ENCODE assay signal across 27 mouse cellular contexts in the genomic region with DNA sequence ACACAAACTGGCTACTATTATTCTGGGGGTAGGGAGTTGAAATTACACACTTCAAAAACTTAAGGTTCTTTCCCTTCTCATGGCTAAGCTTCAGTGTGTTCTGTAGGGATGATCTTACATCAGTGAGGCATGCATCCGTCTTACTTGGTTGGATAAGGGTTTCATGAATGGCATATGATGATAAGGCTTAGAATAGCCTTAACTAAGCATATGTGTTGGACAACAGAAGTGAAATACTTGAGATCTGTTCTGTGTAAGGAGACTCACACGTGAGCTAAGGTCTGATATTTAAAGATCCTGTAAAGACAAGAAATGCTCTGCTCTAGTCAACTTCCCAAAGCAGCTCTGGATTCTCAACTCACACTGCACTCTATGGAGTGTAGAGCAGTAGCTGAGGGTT. TPM values are rescaled to one million over a fixed set of nuclear protein-coding genes. Genes with fewer than 3 reads are reported as not detected.
DNase-seq lines count a peak whose midpoint lies in the region; ATAC-seq and TF ChIP-seq lines count a peak whose summit lies in the region.
"Had no signal": no experiment of that assay in that cellular context is flagged by ENCODE, and none has a peak within 500 bp of the region (broad histone marks: within the 10 kb centered on the region; RNA-seq: fewer than 3 reads in every experiment).

No protein-coding gene starts in this region.

- H3K9ac ChIP-seq in liver, embryonic 13.5 days: no peak overlapping the region
- no peak overlapping the region for H3K9ac ChIP-seq in midbrain, embryonic 16.5 days (ENCODE audit: low read depth, low read length)
- H3K9ac ChIP-seq: embryonic facial prominence, embryonic 15.5 days; lung, embryonic 14.5 days; neural tube, embryonic 15.5 days had no signal

- DNase-seq in G1E (ENCODE audit: low spot score): no peak
- DNase-seq in c-Kit-positive CD71-positive TER-119-positive erythroid progenitor cells, embryonic 14.5 days (ENCODE audit: low spot score): peak; percentile 68
- peak; percentile 17 for DNase-seq in liver, embryonic 13.5 days
- no peak for DNase-seq in adrenal gland, adult 8-10 months
- DNase-seq: adrenal gland, postnatal 10 days; cerebellum, adult 18-20 months; gastrocnemius, postnatal 14 days; heart, postnatal 14 days; kidney, adult 2 months; left cerebral cortex, postnatal 4 days; right cerebral cortex, postnatal 14 days; thymus, adult 2 months; thymus, postnatal 36 days had no signal

- peak overlapping the region; percentile 37 for H3K4me2 ChIP-seq in liver, embryonic 13.5 days
- H3K4me2 ChIP-seq in midbrain, embryonic 16.5 days (ENCODE audit: low read length): no peak overlapping the region
- H3K4me2 ChIP-seq: embryonic facial prominence, embryonic 15.5 days; lung, embryonic 14.5 days; midbrain, embryonic 13.5 days; neural tube, embryonic 15.5 days had no signal

- H3K27me3 ChIP-seq in G1E (ENCODE audit: insufficient read depth, low read length): no peaks in the 10 kb centered on the region
- H3K27me3 ChIP-seq in liver, embryonic 13.5 days: no peaks in the 10 kb centered on the region
- no peaks in the 10 kb centered on the region for H3K27me3 ChIP-seq in midbrain, embryonic 16.5 days (ENCODE audit: control insufficient read depth, insufficient read depth, low read depth, low read length)
- H3K27me3 ChIP-seq: megakaryocyte, embryonic 14.5 days had no signal

- no peak overlapping the region for H3K4me3 ChIP-seq in G1E (ENCODE audit: low read depth, low read length)
- H3K4me3 ChIP-seq in liver, embryonic 13.5 days (replicated peaks): no peak overlapping the region
- H3K4me3 ChIP-seq in midbrain, embryonic 16.5 days (ENCODE audit: low read depth, low read length): no peak overlapping the region
- H3K4me3 ChIP-seq: embryonic facial prominence, embryonic 10.5 days; embryonic facial prominence, embryonic 15.5 days; layer of hippocampus, adult 2 months; megakaryocyte, embryonic 14.5 days; midbrain, embryonic 13.5 days; neural tube, embryonic 15.5 days had no signal

- no peaks in the 10 kb centered on the region for H3K9me3 ChIP-seq in G1E (replicated peaks)
- no peaks in the 10 kb centered on the region for H3K9me3 ChIP-seq in liver, embryonic 13.5 days (replicated peaks)
- no peaks in the 10 kb centered on the region for H3K9me3 ChIP-seq in midbrain, embryonic 16.5 days (replicated peaks; ENCODE audit: control insufficient read depth, low read length, poor library complexity, severe bottlenecking)
- H3K9me3 ChIP-seq: embryonic facial prominence, embryonic 10.5 days; embryonic facial prominence, embryonic 15.5 days; megakaryocyte, embryonic 14.5 days; midbrain, embryonic 13.5 days; neural tube, embryonic 15.5 days had no signal

- peaks cover 7% of the 10 kb centered on the region for H3K36me3 ChIP-seq in G1E (replicated peaks)
- 0 out of 2 replicates have a peak, but pooled peaks cover under 1% of the 10 kb centered on the region for H3K36me3 ChIP-seq in liver, embryonic 13.5 days
- no peaks in the 10 kb centered on the region for H3K36me3 ChIP-seq in midbrain, embryonic 16.5 days (ENCODE audit: control insufficient read depth, insufficient read depth, low read length)
- H3K36me3 ChIP-seq: embryonic facial prominence, embryonic 10.5 days; embryonic facial prominence, embryonic 15.5 days; midbrain, embryonic 13.5 days; neural tube, embryonic 15.5 days had no signal

- peak overlapping the region; percentile 69 for H3K27ac ChIP-seq in liver, embryonic 13.5 days
- H3K27ac ChIP-seq in midbrain, embryonic 16.5 days (ENCODE audit: low read length): no peak overlapping the region
- H3K27ac ChIP-seq: embryonic facial prominence, embryonic 10.5 days; embryonic facial prominence, embryonic 15.5 days; layer of hippocampus, adult 2 months; midbrain, embryonic 13.5 days; neural tube, embryonic 15.5 days had no signal

- WGBS in liver, embryonic 13.5 days (ENCODE audit: insufficient replicate concordance): 18% methylated on average over 2 of the region's 2 CpGs
- 75% methylated on average over 2 of the region's 2 CpGs for WGBS in midbrain, embryonic 16.5 days

- no peak for TF ChIP-seq CTCF in G1E (IDR thresholded peaks at IDR 0.05; ENCODE audit: low read depth, low read length)

- peak; percentile 18; the same call in 1 of the 2 replicates for ATAC-seq in G1E (ENCODE audit: extremely low read depth, insufficient number of reproducible peaks, low FRiP score, poor library complexity, severe bottlenecking)
- peak; percentile 84 for ATAC-seq in liver, embryonic 13.5 days (ENCODE audit: low read depth)
- peak; percentile 61 for ATAC-seq in megakaryocyte progenitor cell, adult 5-6 weeks (replicated peaks; ENCODE audit: poor library complexity)
- ATAC-seq in midbrain, embryonic 16.5 days: no peak
- no peak for ATAC-seq in monocyte, adult 5-6 weeks (replicated peaks; ENCODE audit: insufficient number of reproducible peaks, low FRiP score, low TSS enrichment, poor library complexity, severe bottlenecking)
- ATAC-seq: activated CD4-positive, CD25-positive, alpha-beta regulatory T cell, adult 4 months; forebrain, embryonic 14.5 days; hindbrain, embryonic 16.5 days; midbrain, embryonic 13.5 days had no signal

- H3K4me1 ChIP-seq in G1E (ENCODE audit: insufficient read depth, low read depth, low read length): peaks cover 15% of the 10 kb centered on the region
- H3K4me1 ChIP-seq in liver, embryonic 13.5 days (replicated peaks): peaks cover 47% of the 10 kb centered on the region
- no peaks in the 10 kb centered on the region for H3K4me1 ChIP-seq in midbrain, embryonic 16.5 days (ENCODE audit: control insufficient read depth, insufficient read depth, low read length)
- H3K4me1 ChIP-seq: embryonic facial prominence, embryonic 10.5 days; embryonic facial prominence, embryonic 15.5 days; megakaryocyte, embryonic 14.5 days; midbrain, embryonic 13.5 days; neural tube, embryonic 15.5 days had no signal

RNA-seq across cellular contexts. Expression of a gene that starts 11.1 kb away (rescaled TPM):
- total RNA-seq in G1E (2014; fragmentation: Nextera tagmentation): 32.0 and 37.0 TPM in 2 replicates
- total RNA-seq in G1E (2017): 14.6 and 16.2 TPM in 2 replicates
- polyA plus RNA-seq in G1E (2012): 9.1 and 9.7 TPM in 2 replicates
- polyA plus RNA-seq in liver, embryonic 13.5 days (2015; fragmentation: Nextera tagmentation; extraction: Ambion mirVana): 25.5 and 33.6 TPM in 2 replicates
- 8.0 and 12.4 TPM in 2 replicates for total RNA-seq in megakaryocyte progenitor cell, adult 5-6 weeks (2015)
- 6.5 and 10.4 TPM in 2 replicates for total RNA-seq in megakaryocyte progenitor cell, adult 5-6 weeks (2017)
- polyA plus RNA-seq in midbrain, embryonic 16.5 days (2015; fragmentation: Nextera tagmentation; extraction: Ambion mirVana): 0.15 and 0.26 TPM in 2 replicates
- not detected in 3 replicates for total RNA-seq in monocyte, adult 5-6 weeks (2017)
- total RNA-seq in adrenal gland, adult 8-10 months (2022): under 1 TPM; 0.42 to 0.65 (median 0.63) TPM
- polyA plus RNA-seq: activated CD4-positive, CD25-positive, alpha-beta regulatory T cell, adult 4 months; forebrain, embryonic 14.5 days; small intestine, adult 2 months had no signal

RNA-seq across cellular contexts. Expression of a gene that starts 44.1 kb away (rescaled TPM):
- total RNA-seq in G1E (2014; fragmentation: Nextera tagmentation): 130 and 142 TPM in 2 replicates
- total RNA-seq in G1E (2017): 191 and 203 TPM in 2 replicates
- 39.2 and 41.0 TPM in 2 replicates for polyA plus RNA-seq in G1E (2012)
- 45.9 and 57.1 TPM in 2 replicates for polyA plus RNA-seq in liver, embryonic 13.5 days (2015; fragmentation: Nextera tagmentation; extraction: Ambion mirVana)
- total RNA-seq in megakaryocyte progenitor cell, adult 5-6 weeks (2015): 52.8 and 56.9 TPM in 2 replicates
- total RNA-seq in megakaryocyte progenitor cell, adult 5-6 weeks (2017): 87.5 and 99.7 TPM in 2 replicates
- polyA plus RNA-seq in midbrain, embryonic 16.5 days (2015; fragmentation: Nextera tagmentation; extraction: Ambion mirVana): 27.3 and 29.9 TPM in 2 replicates
- total RNA-seq in monocyte, adult 5-6 weeks (2017): 41.5 to 58.1 TPM (median 45.9 TPM) in 3 replicates
- 10 to 100 TPM; 34.9 to 43.1 (median 37.5) TPM for total RNA-seq in adrenal gland, adult 8-10 months (2022)

RNA-seq across cellular contexts. Expression of a gene that starts 44.1 kb away (rescaled TPM):
- total RNA-seq in G1E (2014; fragmentation: Nextera tagmentation) (44.8 and 49.7 TPM in 2 replicates), G1E (2017) (17.4 and 23.7 TPM in 2 replicates)
- polyA plus RNA-seq in G1E (2012): 4.4 and 5.2 TPM in 2 replicates
- polyA plus RNA-seq in liver, embryonic 13.5 days (2015; fragmentation: Nextera tagmentation; extraction: Ambion mirVana): 4.2 and 4.8 TPM in 2 replicates
- 7.4 and 8.8 TPM in 2 replicates for total RNA-seq in megakaryocyte progenitor cell, adult 5-6 weeks (2015)
- total RNA-seq in megakaryocyte progenitor cell, adult 5-6 weeks (2017): 5.2 and 10.9 TPM in 2 replicates
- 3.8 and 4.5 TPM in 2 replicates for polyA plus RNA-seq in midbrain, embryonic 16.5 days (2015; fragmentation: Nextera tagmentation; extraction: Ambion mirVana)
- total RNA-seq in monocyte, adult 5-6 weeks (2017): 10.4 to 17.1 TPM (median 13.0 TPM) in 3 replicates
- total RNA-seq in adrenal gland, adult 8-10 months (2022): 10 to 100 TPM; 10.3 to 16.0 (median 13.5) TPM

Comparison
In these comparisons a context has a peak if more than half of its experiments do, and no peak if none do; other contexts are left out.
1. ATAC-seq: peak in G1E (single experiment), liver, embryonic 13.5 days (single experiment) and megakaryocyte progenitor cell, adult 5-6 weeks (single experiment); none in midbrain, embryonic 16.5 days (single experiment) and monocyte, adult 5-6 weeks (single experiment).
2. DNase-seq: peak in c-Kit-positive CD71-positive TER-119-positive erythroid progenitor cells, embryonic 14.5 days (single experiment) and liver, embryonic 13.5 days (single experiment); none in G1E (single experiment) and adrenal gland, adult 8-10 months (single experiment).